Mouse (Mus musculus) ES-Bruce4 (cell line): ENCODE data around the gene 0610030E20Rik. TPM values are rescaled to one million over a fixed set of nuclear protein-coding genes. Genes with fewer than 3 reads are reported as not detected.

Experiments used
- H3K27ac ChIP-seq: 2 replicates; pipeline ENCODE4 v1.5.1; 2012; ENCODE audit warnings: low read length, inconsistent platforms; ENCODE audit not compliant: insufficient read depth
- H3K27me3 ChIP-seq: 2 replicates; pipeline ENCODE4 v1.6.1; 2012; ENCODE audit warnings: mild to moderate bottlenecking, low read length, inconsistent platforms; ENCODE audit not compliant: control insufficient read depth, poor library complexity, insufficient read depth, severe bottlenecking
- H3K36me3 ChIP-seq: 2 replicates; pipeline ENCODE4 v1.6.1; 2012; ENCODE audit warnings: inconsistent platforms, mild to moderate bottlenecking, low read length, moderate library complexity; ENCODE audit not compliant: control insufficient read depth, poor library complexity, insufficient read depth, severe bottlenecking
- H3K4me1 ChIP-seq: one replicate; pipeline ENCODE4 v1.8.1; 2011; ENCODE audit warnings: low read length; ENCODE audit not compliant: control insufficient read depth, insufficient read depth
- H3K4me3 ChIP-seq: 2 replicates; pipeline ENCODE4 v1.5.1; 2011; ENCODE audit warnings: low read depth, mild to moderate bottlenecking, low read length
- H3K9ac ChIP-seq: 2 replicates; pipeline ENCODE4 v1.6.1; 2012; ENCODE audit warnings: low read depth, mild to moderate bottlenecking, inconsistent platforms; ENCODE audit not compliant: poor library complexity, severe bottlenecking
- H3K9me3 ChIP-seq: replicated peaks from 2 replicates; pipeline ENCODE4 v1.6.1; 2012; ENCODE audit warnings: mild to moderate bottlenecking, low read length, inconsistent platforms; ENCODE audit not compliant: control insufficient read depth, poor library complexity, insufficient read depth, severe bottlenecking
- CTCF ChIP-seq: IDR thresholded peaks from one replicate; pipeline ENCODE4 v1.8.1; 2011; ENCODE audit warnings: low read depth, low read length
- EP300 ChIP-seq: IDR thresholded peaks from 2 replicates; pipeline ENCODE4 v1.6.1; 2011; ENCODE audit warnings: low read depth, low read length; ENCODE audit not compliant: insufficient read depth
- POLR2A ChIP-seq: IDR thresholded peaks from one replicate; pipeline ENCODE4 v1.8.1; 2011; ENCODE audit warnings: low read length; ENCODE audit not compliant: insufficient read depth
- polyA plus RNA-seq: library from polyadenylated mRNA; stranded (reverse); fragments of >200 nt; gene quantifications from 2 replicates; pipeline ENCODE4 v1.2.4, GENCODE M21; 2011; ENCODE audit warnings: low read depth; ENCODE audit not compliant: missing spikeins, insufficient read depth, insufficient read length

The 0610030E20Rik gene
- polyA plus RNA-seq, 1 experiment = 18.4 TPM

DNA sequence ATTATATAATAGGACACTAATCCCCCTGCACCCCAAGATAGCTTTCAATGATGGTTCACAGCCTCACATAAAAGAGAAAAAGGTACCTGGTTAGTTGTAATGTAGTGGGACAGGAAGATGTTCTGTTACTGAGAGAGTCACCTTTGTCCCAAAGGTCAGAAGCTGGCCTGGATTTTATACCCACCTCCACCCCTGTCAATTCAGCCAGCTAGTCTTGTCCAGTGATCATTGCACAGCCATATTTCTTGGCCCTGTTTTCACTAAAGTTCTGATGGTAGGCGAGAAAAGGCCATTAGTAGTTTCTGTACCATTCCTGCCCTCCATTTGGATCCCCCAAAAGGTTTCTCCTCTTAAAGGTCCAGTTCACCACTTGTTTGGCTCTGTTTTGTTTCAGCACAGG is 6.9 kb downstream of the 0610030E20Rik start:
- Histone ChIP-seq H3K4me1 (no peaks in the 10 kb centered on the region), H3K9me3 (no peaks in the 10 kb centered on the region), H3K36me3 (peaks cover 9% of the 10 kb centered on the region), H3K27me3 (no peaks in the 10 kb centered on the region), H3K4me3 (no peak overlapping the region), H3K9ac (no peak overlapping the region; the same call in 1 of the 2 replicates), H3K27ac (no peak overlapping the region)
- TF ChIP-seq EP300 (no peak), POLR2A (no peak), CTCF (no peak)

DNA sequence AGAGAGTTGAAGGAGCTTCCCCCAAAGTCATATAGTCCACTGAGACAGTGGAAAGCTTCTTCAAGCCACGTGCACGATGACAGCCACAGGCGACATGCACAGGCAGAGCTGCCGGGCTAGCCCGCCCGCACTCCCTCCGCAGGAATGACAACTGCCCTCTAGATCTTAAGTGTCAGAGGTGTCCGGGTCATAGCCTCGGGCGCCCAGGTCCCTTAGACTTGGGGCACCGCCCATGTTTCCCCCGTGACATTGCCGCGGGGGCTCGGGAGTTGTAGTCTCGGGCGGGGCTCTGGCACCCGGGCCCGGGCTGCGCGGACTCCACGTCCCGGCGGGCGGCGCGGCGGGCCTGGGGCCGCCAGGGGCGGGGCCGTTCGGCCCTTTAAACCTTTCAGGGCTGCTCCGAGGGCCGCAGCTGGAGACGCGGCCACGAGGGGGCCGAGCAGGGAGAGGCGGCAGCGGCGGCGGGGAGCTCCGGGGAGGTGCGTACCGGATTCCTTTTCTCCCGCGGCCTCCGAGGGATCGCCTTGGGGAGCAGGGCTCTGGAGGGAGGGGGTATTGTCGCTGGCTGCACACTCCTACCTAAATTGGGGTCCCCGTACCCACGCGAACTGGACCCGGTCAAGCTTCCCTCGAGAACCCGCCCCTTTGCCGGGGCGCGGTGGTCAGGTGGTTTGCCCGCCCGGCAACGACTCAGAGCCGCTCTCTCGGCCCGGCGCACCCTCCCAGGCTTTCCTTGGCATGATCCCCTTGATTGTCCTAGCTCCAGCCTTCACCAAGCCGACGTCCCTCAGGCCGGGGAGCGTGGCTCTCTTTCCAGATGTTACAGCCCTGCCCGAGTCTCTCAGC is 8.2 kb downstream of the 0610030E20Rik start, which contains the start of gene Tmem150a:
TSS of gene Tmem150a (plus strand) at position 382 of the 846 bp plus-strand sequence.
- peak within 1 kb of the TSS; percentile 75 for H3K4me3 ChIP-seq
- H3K27ac ChIP-seq = no peak within 1 kb of the TSS
- H3K36me3 ChIP-seq = peaks cover 11% of the 10 kb centered on the region
- no peaks in the 10 kb centered on the region for H3K27me3 ChIP-seq
- no peaks in the 10 kb centered on the region for H3K9me3 ChIP-seq
- H3K9ac ChIP-seq = peak within 1 kb of the TSS; percentile 76
- TF ChIP-seq CTCF = no peak
- TF ChIP-seq POLR2A = no peak
- TF ChIP-seq EP300 = no peak
- H3K4me1 ChIP-seq = no peaks in the 10 kb centered on the region

DNA sequence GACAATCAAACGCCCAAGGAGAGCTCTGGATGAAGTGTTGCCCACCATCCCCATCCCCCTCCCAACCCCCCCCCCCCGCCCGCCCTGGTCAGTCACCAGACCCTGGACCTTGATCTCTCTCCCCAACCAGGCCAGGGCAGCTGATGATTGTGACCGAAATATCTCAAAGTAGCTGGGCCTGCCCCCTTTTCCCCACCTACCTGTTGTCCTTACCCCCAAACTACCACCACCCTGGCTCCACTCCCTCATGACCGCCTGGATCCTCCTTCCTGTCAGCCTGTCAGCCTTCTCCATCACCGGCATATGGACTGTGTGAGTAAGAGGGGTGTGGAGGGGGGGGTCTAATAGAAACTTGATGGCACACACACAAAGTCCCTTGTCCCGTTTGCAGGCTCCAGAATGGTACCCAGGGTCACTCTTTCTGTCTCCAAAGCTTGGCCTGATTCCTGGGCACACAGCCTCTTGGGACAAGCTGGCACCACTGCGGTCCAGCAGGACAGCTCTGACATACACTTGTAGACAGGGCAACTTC is 8.9 kb downstream of the 0610030E20Rik start:
- no peak overlapping the region for H3K27ac ChIP-seq
- peaks cover 12% of the 10 kb centered on the region for H3K36me3 ChIP-seq
- no peak for TF ChIP-seq POLR2A
- no peak for TF ChIP-seq CTCF
- no peak for TF ChIP-seq EP300
- H3K9me3 ChIP-seq = no peaks in the 10 kb centered on the region
- H3K9ac ChIP-seq = peak overlapping the region; percentile 76
- H3K27me3 ChIP-seq = no peaks in the 10 kb centered on the region
- H3K4me1 ChIP-seq = peaks cover 1% of the 10 kb centered on the region
- H3K4me3 ChIP-seq = peak overlapping the region; percentile 75

DNA sequence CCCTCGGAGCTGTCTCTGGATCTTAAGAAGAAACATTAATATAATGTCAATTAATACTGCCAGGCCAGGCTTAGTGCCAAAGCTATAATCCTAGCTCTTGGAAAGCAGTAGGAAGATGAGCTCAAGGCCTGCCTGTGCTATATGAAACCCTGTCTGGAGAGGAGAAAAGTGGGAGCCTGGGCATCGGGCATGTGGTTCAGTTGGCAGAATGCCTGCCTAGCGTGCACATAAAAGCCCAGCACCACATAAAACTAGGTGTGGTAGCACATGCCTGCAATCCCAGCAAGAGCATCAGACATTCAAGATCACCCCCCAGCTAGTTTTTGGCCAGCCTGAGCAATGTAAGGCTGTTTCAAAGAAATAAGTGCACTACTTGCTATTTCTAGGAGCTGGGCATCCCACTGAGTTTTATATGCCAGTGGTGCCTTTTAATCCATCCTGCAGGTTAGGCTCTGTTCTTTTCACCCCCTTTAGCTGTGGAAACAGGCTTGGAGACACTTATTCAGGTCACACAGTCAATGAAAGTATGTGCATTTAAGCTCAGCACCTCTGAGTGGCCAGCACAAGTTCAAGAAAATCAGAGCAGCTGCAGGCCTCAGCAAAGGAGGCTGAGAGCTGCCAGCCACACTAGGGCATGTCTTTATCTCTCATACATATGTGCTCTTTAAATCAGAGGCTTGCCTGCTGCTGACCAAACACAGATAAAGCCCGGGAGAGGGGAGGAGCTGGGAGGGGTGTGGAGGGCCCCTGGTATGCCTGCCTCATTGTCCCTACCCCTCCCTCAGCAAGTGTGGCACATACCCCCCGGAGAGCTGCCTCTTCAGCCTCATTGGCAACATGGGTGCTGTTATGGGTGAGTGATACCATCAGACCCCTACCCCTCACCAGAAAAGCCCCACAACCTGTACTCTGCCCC is 10.3 kb downstream of the 0610030E20Rik start:
- Histone ChIP-seq H3K36me3 (peaks cover 12% of the 10 kb centered on the region), H3K9ac (no peak overlapping the region), H3K27ac (no peak overlapping the region), H3K27me3 (no peaks in the 10 kb centered on the region), H3K9me3 (no peaks in the 10 kb centered on the region), H3K4me1 (peaks cover 4% of the 10 kb centered on the region), H3K4me3 (no peak overlapping the region)
- TF ChIP-seq EP300 (no peak), POLR2A (no peak), CTCF (no peak)

DNA sequence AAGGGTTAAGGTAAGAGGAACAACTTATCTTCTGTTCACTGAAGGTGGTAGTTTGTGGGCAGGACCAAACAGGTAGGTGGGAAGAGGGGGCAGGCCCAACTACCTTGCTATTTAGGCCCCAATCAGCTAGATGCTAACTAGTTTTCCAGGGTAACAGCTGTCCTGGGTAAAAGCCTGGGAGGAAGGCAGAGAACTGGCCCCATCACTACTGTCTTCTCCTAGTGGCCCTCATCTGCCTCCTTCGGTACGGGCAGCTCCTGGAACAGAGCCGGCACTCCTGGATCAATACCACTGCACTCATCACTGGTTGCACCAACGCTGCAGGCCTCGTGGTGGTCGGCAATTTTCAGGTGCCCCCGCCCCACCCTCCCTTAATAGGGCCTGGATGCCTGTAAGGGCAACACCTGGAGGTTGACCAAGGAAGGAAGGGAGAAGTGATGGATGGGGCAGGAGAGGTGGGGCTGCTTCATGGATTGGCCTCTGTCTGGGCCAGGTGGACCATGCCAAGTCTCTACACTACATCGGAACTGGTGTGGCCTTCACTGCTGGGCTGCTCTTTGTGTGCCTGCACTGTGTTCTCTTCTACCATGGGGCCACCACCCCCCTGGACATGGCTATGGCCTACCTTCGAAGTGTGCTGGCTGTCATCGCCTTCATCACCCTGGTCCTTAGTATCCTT is 11.1 kb downstream of the 0610030E20Rik start:
- Histone ChIP-seq H3K4me1 (peaks cover 4% of the 10 kb centered on the region), H3K9ac (no peak overlapping the region)

More for the DNA sequence above, 11.1 kb downstream of the 0610030E20Rik start:
- no peak overlapping the region for H3K4me3 ChIP-seq
- H3K36me3 ChIP-seq = peaks cover 12% of the 10 kb centered on the region
- no peaks in the 10 kb centered on the region for H3K9me3 ChIP-seq
- TF ChIP-seq EP300 (no peak), POLR2A (no peak), CTCF (no peak)
- H3K27ac ChIP-seq = no peak overlapping the region
- H3K27me3 ChIP-seq = no peaks in the 10 kb centered on the region
